ENCODE assay signal across 8 mouse cellular contexts in the genomic region with DNA sequence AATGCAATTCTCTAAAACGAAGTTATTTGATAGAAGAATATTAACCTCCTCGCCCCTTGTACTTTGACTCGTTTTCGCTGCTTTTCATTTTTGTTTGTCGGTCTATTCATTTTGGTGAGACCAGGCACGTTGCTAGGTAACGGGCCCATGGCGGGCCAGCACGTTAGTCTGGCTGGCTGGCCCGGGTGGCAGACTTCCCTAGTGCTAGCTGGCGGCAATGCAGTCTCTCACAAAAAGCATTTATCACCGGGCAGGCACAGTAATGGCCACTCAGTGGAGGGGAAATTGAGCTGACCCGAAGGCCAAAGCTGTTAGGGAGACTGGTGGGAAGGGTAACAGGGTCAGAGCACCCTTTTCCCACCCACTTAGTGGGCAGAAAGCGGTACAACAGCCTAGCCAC.
DNase-seq lines count a peak whose midpoint lies in the region; ATAC-seq lines count a peak whose summit lies in the region.

No protein-coding gene starts in this region.

- no peak for ATAC-seq in megakaryocyte progenitor cell, adult 5-6 weeks (replicated peaks; ENCODE audit: poor library complexity)

- intact Hi-C loops in left cerebral cortex, postnatal 4 days (cut with DNase I), result no loop called here

- DNase-seq in adrenal gland, adult 2 months, result peak; percentile 32
- DNase-seq in adrenal gland, postnatal 4 days (ENCODE audit: low spot score in 2 of 2), result no peak
- DNase-seq in cerebellum, adult 8-10 months, result peak; percentile 15
- peak; percentile 84 for DNase-seq in forelimb bud, embryonic 11.5 days (ENCODE audit: low read depth, low spot score)
- DNase-seq in kidney, adult 9 months, result peak; percentile 73
- DNase-seq in left cerebral cortex, postnatal 4 days, result peak; percentile 91
- peak; percentile 67 for DNase-seq in right cerebral cortex, adult 18-20 months

Comparison
In these comparisons a context has a peak if more than half of its experiments do, and no peak if none do; other contexts are left out.
1. DNase-seq: peak in adrenal gland, adult 2 months (single experiment), cerebellum, adult 8-10 months (single experiment), forelimb bud, embryonic 11.5 days (single experiment), kidney, adult 9 months (single experiment), left cerebral cortex, postnatal 4 days (single experiment) and right cerebral cortex, adult 18-20 months (single experiment); none in adrenal gland, postnatal 4 days (0 of 2).